10 mouse cellular contexts compared by ENCODE assay signal in genomic region chr2:20811506-20811905, GRCm38 (mm10).
A peak's percentile ranks its signal among the peaks of the same experiment; 100 is the strongest.
DNase-seq lines count a peak whose midpoint lies in the region; ATAC-seq and TF ChIP-seq lines count a peak whose summit lies in the region.
"Had no signal": no experiment of that assay in that cellular context is flagged by ENCODE, and none has a peak within 500 bp of the region (broad histone marks: within the 10 kb centered on the region; RNA-seq: fewer than 3 reads in every experiment).

No protein-coding gene starts in this region.

- no peak overlapping the region for H3K27ac ChIP-seq in hindbrain, postnatal 0 days
- H3K27ac ChIP-seq in hindbrain, embryonic 14.5 days = no peak overlapping the region
- H3K27ac ChIP-seq: stomach, embryonic 15.5 days had no signal

- peak; percentile 47; the same call in 1 of the 2 replicates for ATAC-seq in hindbrain, postnatal 0 days
- no peak for ATAC-seq in hindbrain, embryonic 14.5 days (ENCODE audit: low FRiP score)
- no peak for ATAC-seq in CD4-positive, CD25-positive, alpha-beta regulatory T cell, adult 4 months

- H3K4me1 ChIP-seq in hindbrain, postnatal 0 days (ENCODE audit: insufficient read depth, low read length) = peaks cover 5% of the 10 kb centered on the region; the same call in 1 of the 2 replicates
- H3K4me1 ChIP-seq in hindbrain, embryonic 14.5 days (replicated peaks; ENCODE audit: control insufficient read depth, insufficient read depth, low read length) = no peaks in the 10 kb centered on the region
- H3K4me1 ChIP-seq: stomach, embryonic 15.5 days had no signal

- WGBS in hindbrain, postnatal 0 days = 63% methylated on average over 8 of the region's 8 CpGs
- 80% methylated on average over 8 of the region's 8 CpGs for WGBS in hindbrain, embryonic 14.5 days

- no peak for TF ChIP-seq CTCF in hindbrain, postnatal 0 days (IDR thresholded peaks at IDR 0.05; ENCODE audit: low read depth)

- no peaks in the 10 kb centered on the region for H3K36me3 ChIP-seq in hindbrain, postnatal 0 days (ENCODE audit: insufficient read depth, low read length)
- no peaks in the 10 kb centered on the region for H3K36me3 ChIP-seq in hindbrain, embryonic 14.5 days (replicated peaks; ENCODE audit: control insufficient read depth, insufficient read depth)

- H3K27me3 ChIP-seq in hindbrain, postnatal 0 days (ENCODE audit: insufficient read depth, low read length) = no peaks in the 10 kb centered on the region
- no peaks in the 10 kb centered on the region for H3K27me3 ChIP-seq in hindbrain, embryonic 14.5 days (ENCODE audit: control insufficient read depth, insufficient read depth, low read length)
- H3K27me3 ChIP-seq: stomach, embryonic 15.5 days had no signal

- no peak overlapping the region for H3K4me2 ChIP-seq in hindbrain, postnatal 0 days (ENCODE audit: low read depth, low read length)
- no peak overlapping the region for H3K4me2 ChIP-seq in hindbrain, embryonic 14.5 days (replicated peaks)
- H3K4me2 ChIP-seq: stomach, embryonic 15.5 days had no signal

- no peak overlapping the region for H3K4me3 ChIP-seq in hindbrain, postnatal 0 days (ENCODE audit: low read length)
- no peak overlapping the region for H3K4me3 ChIP-seq in hindbrain, embryonic 14.5 days (replicated peaks; ENCODE audit: low read length)
- H3K4me3 ChIP-seq: erythroblast, embryonic 14.5 days; stomach, embryonic 15.5 days had no signal

- DNase-seq in hindbrain, postnatal 0 days (ENCODE audit: low spot score) = peak; percentile 51
- DNase-seq in hindbrain, embryonic 14.5 days (ENCODE audit: low spot score) = no peak
- peak; percentile 15 for DNase-seq in adrenal gland, postnatal 25 days
- DNase-seq in gonadal fat pad, adult 2 months (ENCODE audit: low read depth) = peak; percentile 26
- DNase-seq in lung, postnatal 10 days = peak; percentile 53
- DNase-seq in thymus, postnatal 14 days = no peak
- no peak for DNase-seq in yolk sac, embryonic 10.5 days (ENCODE audit: low spot score)

- H3K9me3 ChIP-seq in hindbrain, postnatal 0 days (ENCODE audit: low read length) = peaks cover 4% of the 10 kb centered on the region; the same call in 1 of the 2 replicates
- H3K9me3 ChIP-seq in hindbrain, embryonic 14.5 days (ENCODE audit: control insufficient read depth, low read length) = 0 out of 2 replicates have a peak, but pooled peaks cover 6% of the 10 kb centered on the region
- H3K9me3 ChIP-seq: stomach, embryonic 15.5 days had no signal

- no peak overlapping the region for H3K9ac ChIP-seq in hindbrain, postnatal 0 days (replicated peaks; ENCODE audit: low read length)
- no peak overlapping the region for H3K9ac ChIP-seq in hindbrain, embryonic 14.5 days
- H3K9ac ChIP-seq: stomach, embryonic 15.5 days had no signal

Comparison
In these comparisons a context has a peak if more than half of its experiments do, and no peak if none do; other contexts are left out.
1. DNase-seq: peak in hindbrain, postnatal 0 days (single experiment), adrenal gland, postnatal 25 days (single experiment), gonadal fat pad, adult 2 months (single experiment) and lung, postnatal 10 days (single experiment); none in hindbrain, embryonic 14.5 days (single experiment), thymus, postnatal 14 days (single experiment) and yolk sac, embryonic 10.5 days (single experiment).